Mouse (Mus musculus) mature B cell (primary cell): ENCODE measurements around the gene Pla2g16.

Source experiments
- in situ Hi-C: fragments of 300-500 bp; cut with MboI; formaldehyde crosslinking; loops from 2 replicates; pipeline ENCODE4 v1.14.3; 2019

Pla2g16 gene

GRCm38 (mm10) chr19:7557328-7557822 lies at the start of gene Pla2g16:
Pla2g16 (plus strand) TSS chr19:7557459.
- in situ Hi-C loops = no loop called here

GRCm38 (mm10) chr19:7508026-7508425 lies 49.2 kb upstream of the Pla2g16 start:
- in situ Hi-C loops = no loop called here

GRCm38 (mm10) chr19:7516437-7516836 lies 40.8 kb upstream of the Pla2g16 start:
- in situ Hi-C loops = no loop called here

GRCm38 (mm10) chr19:7521619-7522018 lies 35.6 kb upstream of the Pla2g16 start:
- in situ Hi-C loops = no loop called here

GRCm38 (mm10) chr19:7522856-7523255 lies 34.4 kb upstream of the Pla2g16 start:
- in situ Hi-C loops = no loop called here

- in situ Hi-C loops = no loop called here
These were observed 34.0 kb upstream of the Pla2g16 start for GRCm38 (mm10) chr19:7523292-7523691.

- in situ Hi-C loops = no loop called here
These were observed 33.5 kb upstream of the Pla2g16 start for GRCm38 (mm10) chr19:7523781-7524180.

GRCm38 (mm10) chr19:7524879-7525278 lies 32.4 kb upstream of the Pla2g16 start:
- in situ Hi-C loops = no loop called here

GRCm38 (mm10) chr19:7528639-7529428 lies 28.4 kb upstream of the Pla2g16 start:
- in situ Hi-C loops = no loop called here

- in situ Hi-C loops = no loop called here
These were observed 25.4 kb upstream of the Pla2g16 start for GRCm38 (mm10) chr19:7531906-7532305.

- in situ Hi-C loops = no loop called here
These were observed 23.4 kb upstream of the Pla2g16 start for GRCm38 (mm10) chr19:7533891-7534290.

- in situ Hi-C loops = no loop called here
These were observed 8.3 kb upstream of the Pla2g16 start for GRCm38 (mm10) chr19:7548924-7549323.

- in situ Hi-C loops = no loop called here
These were observed 5.5 kb upstream of the Pla2g16 start for GRCm38 (mm10) chr19:7551550-7552300.

GRCm38 (mm10) chr19:7552301-7552673 lies 5.0 kb upstream of the Pla2g16 start:
- in situ Hi-C loops = no loop called here

- in situ Hi-C loops = no loop called here
These were observed 3.8 kb upstream of the Pla2g16 start for GRCm38 (mm10) chr19:7553441-7553840.

- in situ Hi-C loops = no loop called here
These were observed 2.4 kb upstream of the Pla2g16 start for GRCm38 (mm10) chr19:7554881-7555280.

GRCm38 (mm10) chr19:7556641-7557040 lies 618 bp upstream of the Pla2g16 start:
- in situ Hi-C loops = no loop called here

GRCm38 (mm10) chr19:7557844-7558243 lies 585 bp downstream of the Pla2g16 start:
- in situ Hi-C loops = no loop called here

- in situ Hi-C loops = no loop called here
These were observed 1.4 kb downstream of the Pla2g16 start for GRCm38 (mm10) chr19:7558675-7559074.

GRCm38 (mm10) chr19:7559986-7560385 lies 2.7 kb downstream of the Pla2g16 start:
- in situ Hi-C loops = no loop called here

GRCm38 (mm10) chr19:7561456-7561855 lies 4.2 kb downstream of the Pla2g16 start:
- in situ Hi-C loops = no loop called here

GRCm38 (mm10) chr19:7562601-7563129 lies 5.4 kb downstream of the Pla2g16 start:
- in situ Hi-C loops = no loop called here

GRCm38 (mm10) chr19:7563676-7564075 lies 6.4 kb downstream of the Pla2g16 start:
- in situ Hi-C loops = no loop called here
